Mouse (Mus musculus): ENCODE measurements at regions not wholly inside any gene's neighbourhood (a gene's known extent, or its start where the extent isn't known, plus 50 kb on each side); places are given as distances from the start of the nearest gene placed in this dataset.

DNA sequence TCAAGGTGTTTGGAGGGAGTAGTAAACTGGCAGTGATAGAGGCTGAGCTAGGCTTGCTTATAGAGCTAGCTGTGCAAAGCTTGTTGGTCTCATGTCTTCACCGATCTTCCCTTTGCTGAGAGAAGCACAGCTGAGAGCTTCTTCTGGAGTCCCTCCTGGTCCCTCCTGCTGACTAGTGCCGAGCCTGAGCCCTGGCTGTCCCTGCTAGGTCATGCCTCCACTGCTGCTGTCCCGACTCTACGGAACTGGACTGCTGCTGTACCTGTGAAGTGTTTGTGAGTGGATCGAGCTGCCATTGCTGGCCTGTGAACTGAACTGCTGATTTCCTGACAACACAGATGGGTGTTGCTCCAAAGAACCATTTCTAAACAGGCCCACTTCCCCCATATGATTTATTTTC, 83.0 kb upstream of the Mast4 start:
- TF ChIP-seq CTCF (IDR thresholded peaks at IDR 0.05; ENCODE audit: borderline replicate concordance, control insufficient read depth, extremely low read depth, insufficient read depth, low read length, poor library complexity): no peak
- no peak for TF ChIP-seq POLR2A (IDR thresholded peaks at IDR 0.05; ENCODE audit: control insufficient read depth, extremely low read depth, insufficient read depth, low read length, poor library complexity)
